Mouse (Mus musculus): ENCODE measurements around the gene Mtap. TPM values are rescaled to one million over a fixed set of nuclear protein-coding genes. Genes with fewer than 3 reads are reported as not detected.

Mtap gene
- polyA plus RNA-seq, 1 experiment from 2014 or later = 58.5 TPM

DNA sequence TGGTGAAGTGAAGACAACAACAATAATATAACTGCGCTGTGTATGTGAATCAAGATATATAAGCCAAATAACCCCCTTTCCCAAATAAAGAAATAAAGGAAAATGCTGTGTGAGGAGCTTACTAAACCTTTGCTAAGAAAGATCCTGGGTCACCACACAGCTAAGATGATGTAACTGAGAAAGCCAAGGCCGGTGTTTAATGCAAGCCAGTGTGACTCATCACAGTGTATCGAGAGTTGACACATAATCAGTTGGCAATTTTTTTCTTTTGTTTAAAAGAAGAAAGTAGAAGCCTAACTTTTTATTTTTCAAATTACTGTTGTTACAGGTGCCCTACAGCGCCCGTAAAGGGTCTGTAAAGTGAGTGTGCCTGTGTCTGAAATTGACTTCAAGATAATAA lies 43.2 kb downstream of the Mtap start:
- H3K4me2 ChIP-seq (ENCODE audit: low read length) = no peak overlapping the region
- 95% methylated on average over 5 of the region's 5 CpGs for WGBS
- H3K27ac ChIP-seq (replicated peaks in 1 of 2; ENCODE audit: control insufficient read depth in 1 of 2, insufficient read depth in 1 of 2, low read depth in 2 of 2, low read length in 2 of 2) = no peak overlapping the region
- no peaks in the 10 kb centered on the region for H3K4me1 ChIP-seq (ENCODE audit: control insufficient read depth in 2 of 2, insufficient read depth in 2 of 2, low read length in 2 of 2)
- no peak overlapping the region for H3K9ac ChIP-seq (ENCODE audit: low read length)
- no peak overlapping the region for H3K4me3 ChIP-seq (ENCODE audit: control insufficient read depth in 1 of 2, insufficient read depth in 1 of 2, low read depth in 1 of 2, low read length in 2 of 2)
- no peaks in the 10 kb centered on the region for H3K27me3 ChIP-seq (ENCODE audit: control insufficient read depth, insufficient read depth, low read length)
- H3K36me3 ChIP-seq (ENCODE audit: control insufficient read depth, insufficient read depth, low read length) = peaks cover 66% of the 10 kb centered on the region
- ATAC-seq (ENCODE audit: insufficient number of reproducible peaks, insufficient read depth, low FRiP score, low read depth) = no peak
- H3K9me3 ChIP-seq (ENCODE audit: control insufficient read depth, low read length) = peaks cover 2% of the 10 kb centered on the region; the same call in 1 of the 2 replicates

GRCm38 (mm10) chr4:89181656-89182055 lies 44.7 kb downstream of the Mtap start:
- no peak overlapping the region for H3K4me2 ChIP-seq (ENCODE audit: low read length)
- peaks cover 2% of the 10 kb centered on the region; the same call in 1 of the 2 replicates for H3K9me3 ChIP-seq (ENCODE audit: control insufficient read depth, low read length)
- no peaks in the 10 kb centered on the region for H3K27me3 ChIP-seq (ENCODE audit: control insufficient read depth, insufficient read depth, low read length)
- H3K36me3 ChIP-seq (ENCODE audit: control insufficient read depth, insufficient read depth, low read length) = peaks cover 51% of the 10 kb centered on the region
- no peak for ATAC-seq (ENCODE audit: insufficient number of reproducible peaks, insufficient read depth, low FRiP score, low read depth)
- no peak overlapping the region for H3K9ac ChIP-seq (ENCODE audit: low read length)
- H3K4me1 ChIP-seq (ENCODE audit: control insufficient read depth in 2 of 2, insufficient read depth in 2 of 2, low read length in 2 of 2) = no peaks in the 10 kb centered on the region
- H3K27ac ChIP-seq (replicated peaks in 1 of 2; ENCODE audit: control insufficient read depth in 1 of 2, insufficient read depth in 1 of 2, low read depth in 2 of 2, low read length in 2 of 2) = no peak overlapping the region
- 88% methylated on average over 2 of the region's 2 CpGs for WGBS
- H3K4me3 ChIP-seq (ENCODE audit: control insufficient read depth in 1 of 2, insufficient read depth in 1 of 2, low read depth in 1 of 2, low read length in 2 of 2) = no peak overlapping the region

DNA sequence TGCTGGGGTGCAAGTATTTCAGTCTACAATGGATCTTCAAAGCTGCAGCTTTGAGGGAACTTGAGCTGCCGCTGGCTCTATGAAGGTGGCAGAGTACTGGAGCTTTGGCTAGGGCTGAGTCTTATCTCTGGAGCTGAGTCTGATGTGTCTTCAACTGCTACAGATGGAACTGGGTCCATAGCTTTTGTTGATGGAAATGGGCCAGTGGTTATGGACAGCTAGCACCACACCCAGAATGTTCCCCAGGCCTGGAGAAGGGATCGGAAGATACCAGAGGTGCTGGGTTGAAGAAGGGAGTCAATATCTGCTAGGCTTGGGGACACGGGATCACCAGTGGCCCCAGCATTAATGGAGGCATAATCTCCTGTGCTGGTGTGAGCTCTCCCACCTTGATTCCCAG lies 45.6 kb downstream of the Mtap start:
- Histone ChIP-seq H3K9me3 (ENCODE audit: control insufficient read depth, low read length) (peaks cover 2% of the 10 kb centered on the region; the same call in 1 of the 2 replicates), H3K4me2 (ENCODE audit: low read length) (no peak overlapping the region), H3K27ac (replicated peaks in 1 of 2; ENCODE audit: control insufficient read depth in 1 of 2, insufficient read depth in 1 of 2, low read depth in 2 of 2, low read length in 2 of 2) (no peak overlapping the region), H3K4me3 (ENCODE audit: control insufficient read depth in 1 of 2, insufficient read depth in 1 of 2, low read depth in 1 of 2, low read length in 2 of 2) (no peak overlapping the region), H3K27me3 (ENCODE audit: control insufficient read depth, insufficient read depth, low read length) (no peaks in the 10 kb centered on the region), H3K36me3 (ENCODE audit: control insufficient read depth, insufficient read depth, low read length) (peaks cover 43% of the 10 kb centered on the region), H3K9ac (ENCODE audit: low read length) (no peak overlapping the region), H3K4me1 (ENCODE audit: control insufficient read depth in 2 of 2, insufficient read depth in 2 of 2, low read length in 2 of 2) (no peaks in the 10 kb centered on the region)
- ATAC-seq (ENCODE audit: insufficient number of reproducible peaks, insufficient read depth, low FRiP score, low read depth) = no peak
- 92% methylated on average over 3 of the region's 3 CpGs for WGBS

DNA sequence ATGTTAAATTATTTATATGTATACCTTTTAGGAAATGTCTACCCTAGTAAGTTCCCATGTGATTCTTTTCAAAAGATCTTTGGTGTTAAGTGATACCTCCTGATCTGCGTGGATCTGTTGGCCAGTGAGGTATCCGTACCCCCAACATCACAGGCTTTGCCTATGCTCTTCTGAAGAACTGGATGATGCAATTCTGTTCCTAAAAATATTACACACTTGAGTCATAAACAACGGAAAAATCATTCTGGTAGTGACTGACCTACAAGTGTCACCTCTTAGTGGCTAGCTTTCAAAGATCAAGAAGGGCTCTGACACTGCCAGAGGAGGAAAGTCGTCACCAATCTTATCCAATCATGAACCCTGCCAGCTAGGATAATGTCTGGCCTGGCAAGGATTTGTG lies 58.6 kb downstream of the Mtap start:
- Histone ChIP-seq H3K27ac (replicated peaks in 1 of 2; ENCODE audit: control insufficient read depth in 1 of 2, insufficient read depth in 1 of 2, low read depth in 2 of 2, low read length in 2 of 2) (no peak overlapping the region), H3K9me3 (ENCODE audit: control insufficient read depth, low read length) (no peaks in the 10 kb centered on the region), H3K4me1 (ENCODE audit: control insufficient read depth in 2 of 2, insufficient read depth in 2 of 2, low read length in 2 of 2) (no peaks in the 10 kb centered on the region), H3K4me3 (ENCODE audit: control insufficient read depth in 1 of 2, insufficient read depth in 1 of 2, low read depth in 1 of 2, low read length in 2 of 2) (no peak overlapping the region), H3K27me3 (ENCODE audit: control insufficient read depth, insufficient read depth, low read length) (no peaks in the 10 kb centered on the region), H3K4me2 (ENCODE audit: low read length) (no peak overlapping the region), H3K36me3 (ENCODE audit: control insufficient read depth, insufficient read depth, low read length) (no peaks in the 10 kb centered on the region), H3K9ac (ENCODE audit: low read length) (no peak overlapping the region)
- ATAC-seq (ENCODE audit: insufficient number of reproducible peaks, insufficient read depth, low FRiP score, low read depth) = no peak
- WGBS = 61% methylated on average over 4 of the region's 4 CpGs

GRCm38 (mm10) chr4:89197128-89197527 lies 60.2 kb downstream of the Mtap start:
- H3K9me3 ChIP-seq (ENCODE audit: control insufficient read depth, low read length) = no peaks in the 10 kb centered on the region

GRCm38 (mm10) chr4:89200806-89201205 lies 63.9 kb downstream of the Mtap start:
- H3K36me3 ChIP-seq (ENCODE audit: control insufficient read depth, insufficient read depth, low read length) = no peaks in the 10 kb centered on the region
- WGBS = 75% methylated on average over 1 of the region's 1 CpGs

More at GRCm38 (mm10) chr4:89197128-89197527, 60.2 kb downstream of the Mtap start:
- Histone ChIP-seq H3K4me3 (ENCODE audit: control insufficient read depth in 1 of 2, insufficient read depth in 1 of 2, low read depth in 1 of 2, low read length in 2 of 2) (no peak overlapping the region), H3K27ac (replicated peaks in 1 of 2; ENCODE audit: control insufficient read depth in 1 of 2, insufficient read depth in 1 of 2, low read depth in 2 of 2, low read length in 2 of 2) (no peak overlapping the region), H3K27me3 (ENCODE audit: control insufficient read depth, insufficient read depth, low read length) (no peaks in the 10 kb centered on the region), H3K4me1 (ENCODE audit: control insufficient read depth in 2 of 2, insufficient read depth in 2 of 2, low read length in 2 of 2) (no peaks in the 10 kb centered on the region), H3K9ac (ENCODE audit: low read length) (no peak overlapping the region), H3K36me3 (ENCODE audit: control insufficient read depth, insufficient read depth, low read length) (no peaks in the 10 kb centered on the region), H3K4me2 (ENCODE audit: low read length) (no peak overlapping the region)
- ATAC-seq (ENCODE audit: insufficient number of reproducible peaks, insufficient read depth, low FRiP score, low read depth) = no peak

GRCm38 (mm10) chr4:89209310-89209709 lies 72.4 kb downstream of the Mtap start:
- Histone ChIP-seq H3K4me3 (ENCODE audit: control insufficient read depth in 1 of 2, insufficient read depth in 1 of 2, low read depth in 1 of 2, low read length in 2 of 2) (no peak overlapping the region), H3K9me3 (ENCODE audit: control insufficient read depth, low read length) (no peaks in the 10 kb centered on the region), H3K27ac (replicated peaks in 1 of 2; ENCODE audit: control insufficient read depth in 1 of 2, insufficient read depth in 1 of 2, low read depth in 2 of 2, low read length in 2 of 2) (no peak overlapping the region), H3K36me3 (ENCODE audit: control insufficient read depth, insufficient read depth, low read length) (no peaks in the 10 kb centered on the region), H3K4me1 (ENCODE audit: control insufficient read depth in 2 of 2, insufficient read depth in 2 of 2, low read length in 2 of 2) (no peaks in the 10 kb centered on the region; a peak in 1 of 4 replicates), H3K9ac (ENCODE audit: low read length) (no peak overlapping the region), H3K4me2 (ENCODE audit: low read length) (no peak overlapping the region), H3K27me3 (ENCODE audit: control insufficient read depth, insufficient read depth, low read length) (no peaks in the 10 kb centered on the region)
- no peak for ATAC-seq (ENCODE audit: insufficient number of reproducible peaks, insufficient read depth, low FRiP score, low read depth)

More at GRCm38 (mm10) chr4:89200806-89201205, 63.9 kb downstream of the Mtap start:
- Histone ChIP-seq H3K4me3 (ENCODE audit: control insufficient read depth in 1 of 2, insufficient read depth in 1 of 2, low read depth in 1 of 2, low read length in 2 of 2) (no peak overlapping the region), H3K9ac (ENCODE audit: low read length) (no peak overlapping the region), H3K27ac (replicated peaks in 1 of 2; ENCODE audit: control insufficient read depth in 1 of 2, insufficient read depth in 1 of 2, low read depth in 2 of 2, low read length in 2 of 2) (no peak overlapping the region), H3K4me1 (ENCODE audit: control insufficient read depth in 2 of 2, insufficient read depth in 2 of 2, low read length in 2 of 2) (no peaks in the 10 kb centered on the region), H3K4me2 (ENCODE audit: low read length) (no peak overlapping the region), H3K27me3 (ENCODE audit: control insufficient read depth, insufficient read depth, low read length) (no peaks in the 10 kb centered on the region), H3K9me3 (ENCODE audit: control insufficient read depth, low read length) (no peaks in the 10 kb centered on the region)
- ATAC-seq (ENCODE audit: insufficient number of reproducible peaks, insufficient read depth, low FRiP score, low read depth) = no peak

DNA sequence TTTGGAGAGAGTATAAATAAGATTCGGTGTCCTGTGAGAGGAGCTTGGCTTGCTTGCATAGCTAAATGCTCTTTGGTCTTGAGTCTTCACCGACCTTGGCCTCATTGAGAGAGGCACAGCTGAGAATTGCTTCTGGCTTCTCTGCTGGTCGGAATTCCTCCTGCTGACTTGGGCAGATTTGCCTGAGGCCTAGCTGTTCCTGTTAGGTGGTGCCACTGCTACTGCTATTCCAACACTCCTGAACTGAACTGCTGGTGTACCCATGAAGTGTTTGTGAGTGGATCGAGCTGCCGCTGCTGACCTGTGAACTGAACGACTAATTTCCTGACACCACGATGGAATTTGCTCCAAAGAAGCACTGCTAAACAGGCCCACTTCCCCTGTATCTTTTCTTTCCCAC lies 73.4 kb downstream of the Mtap start:
- H3K27ac ChIP-seq (replicated peaks in 1 of 2; ENCODE audit: control insufficient read depth in 1 of 2, insufficient read depth in 1 of 2, low read depth in 2 of 2, low read length in 2 of 2) = no peak overlapping the region
- no peaks in the 10 kb centered on the region for H3K36me3 ChIP-seq (ENCODE audit: control insufficient read depth, insufficient read depth, low read length)
- no peak overlapping the region for H3K9ac ChIP-seq (ENCODE audit: low read length)
- no peak for ATAC-seq (ENCODE audit: insufficient number of reproducible peaks, insufficient read depth, low FRiP score, low read depth)
- H3K9me3 ChIP-seq (ENCODE audit: control insufficient read depth, low read length) = no peaks in the 10 kb centered on the region
- WGBS = 45% methylated on average over 7 of the region's 7 CpGs
- H3K4me3 ChIP-seq (ENCODE audit: control insufficient read depth in 1 of 2, insufficient read depth in 1 of 2, low read depth in 1 of 2, low read length in 2 of 2) = no peak overlapping the region
- H3K4me1 ChIP-seq (ENCODE audit: control insufficient read depth in 2 of 2, insufficient read depth in 2 of 2, low read length in 2 of 2) = no peaks in the 10 kb centered on the region; a peak in 1 of 4 replicates
- no peaks in the 10 kb centered on the region for H3K27me3 ChIP-seq (ENCODE audit: control insufficient read depth, insufficient read depth, low read length)
- no peak overlapping the region for H3K4me2 ChIP-seq (ENCODE audit: low read length)

All from heart, embryonic 14.5 days (tissue).